In the genomic region with DNA sequence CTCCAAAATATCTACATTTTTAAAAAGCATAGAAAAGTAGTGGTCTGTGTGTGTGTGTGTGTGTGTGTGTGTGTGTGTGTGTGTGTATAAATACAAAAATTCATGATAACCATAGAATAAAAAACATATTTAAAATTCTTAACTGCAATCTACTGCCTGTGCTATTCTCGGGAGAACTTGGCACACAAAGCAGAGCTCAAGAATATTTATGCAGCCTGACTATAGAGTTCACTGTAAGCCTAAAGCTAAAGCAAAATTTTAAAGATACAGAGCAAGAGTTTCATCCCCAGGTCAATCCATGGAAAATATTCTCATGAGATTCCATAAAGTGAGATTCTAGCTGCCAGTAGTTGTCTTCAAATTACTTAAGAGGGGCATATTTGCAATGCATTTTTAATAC, we compare ENCODE assay signal across 25 mouse cellular contexts.
"Had no signal": no experiment of that assay in that cellular context is flagged by ENCODE, and none has a peak within 500 bp of the region (broad histone marks: within the 10 kb centered on the region; RNA-seq: fewer than 3 reads in every experiment).

No protein-coding gene starts in this region.

- H3K9me3 ChIP-seq: heart, embryonic 13.5 days; heart, embryonic 15.5 days; hindbrain, embryonic 13.5 days; hindbrain, embryonic 15.5 days; kidney, embryonic 15.5 days; limb, embryonic 13.5 days; limb, embryonic 15.5 days; liver, embryonic 12.5 days had no signal

- H3K27ac ChIP-seq: heart, adult 2 months; heart, embryonic 13.5 days; heart, embryonic 15.5 days; hindbrain, embryonic 13.5 days; hindbrain, embryonic 15.5 days; hindbrain, postnatal 0 days; kidney, embryonic 15.5 days; limb, embryonic 13.5 days; limb, embryonic 15.5 days; liver, embryonic 12.5 days had no signal

- H3K4me1 ChIP-seq: heart, embryonic 15.5 days; hindbrain, embryonic 13.5 days; hindbrain, embryonic 15.5 days; kidney, embryonic 15.5 days; limb, embryonic 13.5 days; limb, embryonic 15.5 days; liver, embryonic 12.5 days had no signal

- H3K4me2 ChIP-seq: heart, embryonic 11.5 days; heart, embryonic 13.5 days; heart, embryonic 15.5 days; hindbrain, embryonic 13.5 days; hindbrain, embryonic 15.5 days; kidney, embryonic 15.5 days; limb, embryonic 13.5 days; limb, embryonic 15.5 days; liver, embryonic 12.5 days had no signal

- H3K36me3 ChIP-seq: heart, embryonic 13.5 days; heart, embryonic 15.5 days; hindbrain, embryonic 13.5 days; hindbrain, embryonic 15.5 days; kidney, embryonic 15.5 days; limb, embryonic 13.5 days; limb, embryonic 15.5 days; liver, embryonic 12.5 days had no signal

- ATAC-seq: intestine, embryonic 16.5 days; liver, embryonic 12.5 days had no signal

- H3K4me3 ChIP-seq: heart, adult 2 months; heart, embryonic 13.5 days; heart, embryonic 15.5 days; hindbrain, embryonic 13.5 days; hindbrain, embryonic 15.5 days; kidney, embryonic 15.5 days; limb, embryonic 13.5 days; limb, embryonic 15.5 days; liver, embryonic 12.5 days had no signal

- H3K9ac ChIP-seq: heart, embryonic 13.5 days; heart, embryonic 15.5 days; hindbrain, embryonic 13.5 days; hindbrain, embryonic 15.5 days; kidney, embryonic 15.5 days; limb, embryonic 13.5 days; limb, embryonic 15.5 days; liver, embryonic 12.5 days had no signal

- DNase-seq: gastrocnemius, postnatal 14 days; gastrocnemius, postnatal 36 days; heart, adult 11 months; heart, adult 2 months; heart, postnatal 14 days; heart, postnatal 36 days; kidney, adult 11 months; kidney, adult 2 months; kidney, adult 9 months; kidney, postnatal 14 days; kidney, postnatal 36 days; layer of hippocampus, adult 9-11 months; layer of hippocampus, postnatal 36 days; left cerebral cortex, postnatal 4 days had no signal

- H3K27me3 ChIP-seq: heart, embryonic 13.5 days; heart, embryonic 15.5 days; hindbrain, embryonic 13.5 days; hindbrain, embryonic 15.5 days; kidney, embryonic 15.5 days; limb, embryonic 13.5 days; limb, embryonic 15.5 days; liver, embryonic 12.5 days had no signal
